Mouse (Mus musculus): ENCODE measurements at regions not wholly inside any gene's neighbourhood (a gene's known extent, or its start where the extent isn't known, plus 50 kb on each side); places are given as distances from the start of the nearest gene placed in this dataset.
A peak's percentile ranks its signal among the peaks of the same experiment; 100 is the strongest.
"Not testable (repeated sequence)": the region's sequence is repeated elsewhere in the genome, so short reads cannot be mapped to it uniquely, and the experiment has no call there.

- peak; percentile 61 for DNase-seq (ENCODE audit: low read depth, low spot score)
Observed at GRCm38 (mm10) chr3:72377387-72377786, 590.3 kb downstream of the Sis start.

- not testable (repeated sequence) for DNase-seq (ENCODE audit: low read depth, low spot score)
Observed at GRCm38 (mm10) chr3:72359906-72360305, 607.8 kb downstream of the Sis start.

- DNase-seq (ENCODE audit: low read depth, low spot score): peak; percentile 19
Observed at GRCm38 (mm10) chr3:72328066-72328465, 639.6 kb downstream of the Sis start.

- DNase-seq (ENCODE audit: low read depth, low spot score): peak; percentile 63
Observed at GRCm38 (mm10) chr3:72323877-72324276, 643.8 kb downstream of the Sis start.

- DNase-seq (ENCODE audit: low read depth, low spot score): peak; percentile 15
Observed at GRCm38 (mm10) chr3:72304654-72305053, 663.0 kb downstream of the Sis start.
